In the genomic region with DNA sequence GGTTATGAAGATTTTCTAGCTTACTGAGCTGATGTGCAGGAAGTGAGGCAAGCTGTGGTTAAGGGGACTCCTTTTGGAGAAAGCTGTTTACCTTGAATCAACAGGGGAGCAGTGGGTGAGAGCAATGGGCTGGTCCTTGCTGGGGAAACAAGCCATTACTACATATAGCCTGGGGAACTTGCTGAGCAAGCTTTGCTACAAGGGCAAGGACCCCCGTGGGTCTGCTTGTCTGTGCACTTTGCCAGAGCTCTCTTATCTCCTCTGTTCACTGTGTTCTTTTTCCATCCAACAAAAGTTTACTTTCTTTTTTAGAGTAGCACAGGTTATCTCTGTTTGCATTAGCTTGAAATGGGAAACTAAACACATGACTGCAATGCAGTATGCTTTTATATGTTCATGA, we compare ENCODE assay signal across 35 mouse cellular contexts.
"Had no signal": no experiment of that assay in that cellular context is flagged by ENCODE, and none has a peak within 500 bp of the region (broad histone marks: within the 10 kb centered on the region; RNA-seq: fewer than 3 reads in every experiment).

No protein-coding gene starts in this region.

- H3K9me3 ChIP-seq: heart, embryonic 10.5 days; heart, embryonic 12.5 days; heart, embryonic 13.5 days; heart, embryonic 15.5 days; hindbrain, embryonic 10.5 days; hindbrain, embryonic 12.5 days; hindbrain, embryonic 13.5 days; hindbrain, embryonic 15.5 days; intestine, embryonic 15.5 days; kidney, embryonic 15.5 days had no signal

- H3K4me2 ChIP-seq: heart, embryonic 11.5 days; heart, embryonic 12.5 days; heart, embryonic 13.5 days; heart, embryonic 15.5 days; hindbrain, embryonic 12.5 days; hindbrain, embryonic 13.5 days; hindbrain, embryonic 14.5 days; hindbrain, embryonic 15.5 days; intestine, embryonic 15.5 days; kidney, embryonic 15.5 days had no signal

- H3K36me3 ChIP-seq: heart, embryonic 10.5 days; heart, embryonic 12.5 days; heart, embryonic 13.5 days; heart, embryonic 15.5 days; hindbrain, embryonic 10.5 days; hindbrain, embryonic 12.5 days; hindbrain, embryonic 13.5 days; hindbrain, embryonic 15.5 days; intestine, embryonic 15.5 days; kidney, embryonic 15.5 days had no signal

- ATAC-seq: hindbrain, embryonic 16.5 days; hindbrain, postnatal 0 days; inflammation-experienced regulatory T-cells, adult 6 months; intestine, embryonic 15.5 days; intestine, embryonic 16.5 days; intestine, postnatal 0 days had no signal

- H3K27me3 ChIP-seq: heart, embryonic 12.5 days; heart, embryonic 13.5 days; heart, embryonic 15.5 days; hindbrain, embryonic 12.5 days; hindbrain, embryonic 13.5 days; hindbrain, embryonic 15.5 days; intestine, embryonic 15.5 days; kidney, embryonic 15.5 days had no signal

- H3K4me1 ChIP-seq: heart, embryonic 10.5 days; heart, embryonic 12.5 days; heart, embryonic 13.5 days; heart, embryonic 15.5 days; hindbrain, embryonic 10.5 days; hindbrain, embryonic 12.5 days; hindbrain, embryonic 13.5 days; hindbrain, embryonic 15.5 days; intestine, embryonic 15.5 days; kidney, embryonic 15.5 days had no signal

- H3K9ac ChIP-seq: heart, embryonic 12.5 days; heart, embryonic 13.5 days; heart, embryonic 15.5 days; hindbrain, embryonic 12.5 days; hindbrain, embryonic 13.5 days; hindbrain, embryonic 14.5 days; hindbrain, embryonic 15.5 days; intestine, embryonic 15.5 days; kidney, embryonic 15.5 days had no signal

- H3K4me3 ChIP-seq: heart, adult 2 months; heart, embryonic 10.5 days; heart, embryonic 12.5 days; heart, embryonic 13.5 days; heart, embryonic 15.5 days; hindbrain, embryonic 10.5 days; hindbrain, embryonic 12.5 days; hindbrain, embryonic 13.5 days; hindbrain, embryonic 15.5 days; intestine, embryonic 15.5 days; kidney, embryonic 15.5 days; layer of hippocampus, adult 2 months had no signal

- DNase-seq: heart, adult 2 months; heart, postnatal 10 days; heart, postnatal 14 days; heart, postnatal 36 days; heart, postnatal 4 days; kidney, adult 11 months; kidney, adult 18-20 months; kidney, adult 2 months; kidney, adult 8-10 months; kidney, adult 9 months; kidney, postnatal 10 days; kidney, postnatal 14 days; kidney, postnatal 25 days; kidney, postnatal 36 days; kidney, postnatal 4 days; layer of hippocampus, adult 9-11 months had no signal

- H3K27ac ChIP-seq: heart, adult 2 months; heart, embryonic 10.5 days; heart, embryonic 13.5 days; heart, embryonic 15.5 days; hindbrain, embryonic 10.5 days; hindbrain, embryonic 12.5 days; hindbrain, embryonic 13.5 days; hindbrain, embryonic 14.5 days; hindbrain, embryonic 15.5 days; hindbrain, postnatal 0 days; intestine, embryonic 15.5 days; kidney, embryonic 15.5 days; kidney, postnatal 0 days; layer of hippocampus, adult 2 months had no signal
